Mouse (Mus musculus): ENCODE results near the gene Parp12. TPM values are rescaled to one million over a fixed set of nuclear protein-coding genes. Genes with fewer than 3 reads are reported as not detected.
A peak's percentile ranks its signal among the peaks of the same experiment; 100 is the strongest.

The Parp12 gene
- 10 to 100 TPM; 11.8 to 12.9 TPM for total RNA-seq (2021)

- intact Hi-C loops (cut with DNase I), result no loop called here
- peak; percentile 87 to 88 for DNase-seq
Observed at GRCm38 (mm10) chr6:39117584-39118455, at the start of gene Parp12. TSS of gene Parp12 (minus strand) at chr6:39118349.

- DNase-seq, result no peak
- intact Hi-C loops (cut with DNase I), result no loop called here
Observed at GRCm38 (mm10) chr6:39164891-39165290, 46.7 kb upstream of the Parp12 start.

GRCm38 (mm10) chr6:39161975-39162374 lies 43.8 kb upstream of the Parp12 start:
- no peak for DNase-seq
- intact Hi-C loops (cut with DNase I), result no loop called here

GRCm38 (mm10) chr6:39146041-39146440 lies 27.9 kb upstream of the Parp12 start:
- intact Hi-C loops (cut with DNase I), result no loop called here
- DNase-seq, result peak in 1 of 2 experiments; percentile 12

GRCm38 (mm10) chr6:39132556-39132955 lies 14.4 kb upstream of the Parp12 start:
- intact Hi-C loops (cut with DNase I), result no loop called here
- no peak for DNase-seq

GRCm38 (mm10) chr6:39131480-39131879 lies 13.3 kb upstream of the Parp12 start:
- no peak for DNase-seq
- intact Hi-C loops (cut with DNase I), result no loop called here

- intact Hi-C loops (cut with DNase I), result no loop called here
- no peak for DNase-seq
Observed at GRCm38 (mm10) chr6:39124719-39125118, 6.6 kb upstream of the Parp12 start.

GRCm38 (mm10) chr6:39120685-39121084 lies 2.5 kb upstream of the Parp12 start:
- intact Hi-C loops (cut with DNase I), result no loop called here
- peak in 1 of 2 experiments; percentile 16 for DNase-seq

GRCm38 (mm10) chr6:39118456-39118881 lies 320 bp upstream of the Parp12 start:
- DNase-seq, result peak in 1 of 2 experiments; percentile 75
- intact Hi-C loops (cut with DNase I), result no loop called here

GRCm38 (mm10) chr6:39115438-39115837 lies 2.7 kb downstream of the Parp12 start:
- DNase-seq, result no peak
- intact Hi-C loops (cut with DNase I), result no loop called here

- intact Hi-C loops (cut with DNase I), result no loop called here
Observed at GRCm38 (mm10) chr6:39113141-39113540, 5.0 kb downstream of the Parp12 start.

GRCm38 (mm10) chr6:39112701-39113100 lies 5.4 kb downstream of the Parp12 start:
- no peak for DNase-seq
- intact Hi-C loops (cut with DNase I), result no loop called here

More at GRCm38 (mm10) chr6:39113141-39113540, 5.0 kb downstream of the Parp12 start:
- DNase-seq, result no peak

- DNase-seq, result no peak
- intact Hi-C loops (cut with DNase I), result no loop called here
Observed at GRCm38 (mm10) chr6:39106812-39107211, 11.3 kb downstream of the Parp12 start.

- DNase-seq, result no peak
- intact Hi-C loops (cut with DNase I), result no loop called here
Observed at GRCm38 (mm10) chr6:39104631-39105030, 13.5 kb downstream of the Parp12 start.

GRCm38 (mm10) chr6:39076498-39076897 lies 41.7 kb downstream of the Parp12 start:
- intact Hi-C loops (cut with DNase I), result no loop called here
- DNase-seq, result no peak

- DNase-seq, result no peak
- intact Hi-C loops (cut with DNase I), result no loop called here
Observed at GRCm38 (mm10) chr6:39074186-39074585, 44.0 kb downstream of the Parp12 start.

- DNase-seq, result no peak
- intact Hi-C loops (cut with DNase I), result no loop called here
Observed at GRCm38 (mm10) chr6:39072664-39073063, 45.5 kb downstream of the Parp12 start.

GRCm38 (mm10) chr6:39066935-39067578 lies 51.1 kb downstream of the Parp12 start:
- intact Hi-C loops (cut with DNase I), result loop anchor here (1.0 to 5.0 kb wide), 5 partner anchors 140 to 415 kb away; partner anchors contain the start of gene Tbxas1
- DNase-seq, result peak; percentile 83 to 89

GRCm38 (mm10) chr6:39063541-39063940 lies 54.6 kb downstream of the Parp12 start:
- intact Hi-C loops (cut with DNase I), result no loop called here
- DNase-seq, result no peak

GRCm38 (mm10) chr6:39061180-39061579 lies 57.0 kb downstream of the Parp12 start:
- DNase-seq, result no peak
- intact Hi-C loops (cut with DNase I), result no loop called here
